Mouse (Mus musculus) CH12.LX (cell line): ENCODE results near the gene Cenpu. TPM values are rescaled to one million over a fixed set of nuclear protein-coding genes. Genes with fewer than 3 reads are reported as not detected.

Source experiments
- DNase-seq: peaks from one replicate; pipeline ENCODE4 v3.0.0-alpha.2; 2013; ENCODE audit errors: extremely low read depth
- H3K27ac ChIP-seq: 2 replicates; pipeline ENCODE4 v1.5.1; 2012; ENCODE audit warnings: low read depth, mild to moderate bottlenecking, control low read depth, moderate library complexity; ENCODE audit not compliant: insufficient read depth
- H3K27me3 ChIP-seq: replicated peaks from 2 replicates; pipeline ENCODE3; 2012; ENCODE audit warnings: inconsistent platforms
- H3K36me3 ChIP-seq, 2 experiments: replicated peaks in 1 of 2; 2 replicates each; pipeline versions ENCODE3 to v1.6.1; 2012; ENCODE audit warnings: inconsistent platforms in 1 of 2, low read length in 1 of 2, mild to moderate bottlenecking in 1 of 2, mixed read lengths in 1 of 2, moderate library complexity in 1 of 2; ENCODE audit not compliant: control insufficient read depth in 1 of 2, insufficient read depth in 1 of 2
- H3K4me1 ChIP-seq, 2 experiments: 2 replicates each; pipeline ENCODE4 v1.6.1; 2012; ENCODE audit warnings: inconsistent platforms in 1 of 2, moderate library complexity in 1 of 2; ENCODE audit not compliant: insufficient read depth in 2 of 2, control insufficient read depth in 1 of 2
- H3K4me2 ChIP-seq: 2 replicates; pipeline ENCODE4 v1.6.1; 2012; ENCODE audit warnings: low read depth, mild to moderate bottlenecking, control low read depth; ENCODE audit not compliant: poor library complexity, insufficient read depth, severe bottlenecking
- H3K4me3 ChIP-seq, 3 experiments: fragments of 150-350 bp in 1 of 3; sonication (generic) in 1 of 3; replicated peaks in 1 of 3; 2 replicates each; pipeline versions ENCODE3 to v1.5.1; 2011 to 2012; ENCODE audit warnings: low read depth in 2 of 3, low read length in 2 of 3, mild to moderate bottlenecking in 2 of 3, moderate library complexity in 2 of 3, control low read depth in 1 of 3, improper control_type of control experiment in 1 of 3, inconsistent platforms in 1 of 3, mixed read lengths in 1 of 3; ENCODE audit not compliant: poor library complexity in 1 of 3
- H3K79me2 ChIP-seq: replicated peaks from 2 replicates; pipeline ENCODE4 v1.6.1; 2012; ENCODE audit warnings: mild to moderate bottlenecking, moderate library complexity; ENCODE audit not compliant: control insufficient read depth, poor library complexity, insufficient read depth, severe bottlenecking; ENCODE audit errors: extremely low read depth
- H3K9ac ChIP-seq: 2 replicates; pipeline ENCODE4 v1.6.1; 2012; ENCODE audit warnings: low read depth, mild to moderate bottlenecking, control low read depth, moderate library complexity; ENCODE audit not compliant: insufficient read depth
- H3K9me3 ChIP-seq: replicated peaks from 2 replicates; pipeline ENCODE3; 2012; ENCODE audit warnings: low read length, inconsistent platforms, mixed read lengths
- BHLHE40 ChIP-seq: IDR thresholded peaks from 2 replicates; pipeline ENCODE4 v1.6.1; 2011; ENCODE audit warnings: mild to moderate bottlenecking, low read depth, low read length, improper control_type of control experiment
- CHD1 ChIP-seq: IDR thresholded peaks from 2 replicates; pipeline ENCODE4 v1.6.1; 2012; ENCODE audit warnings: low read depth, low read length, improper control_type of control experiment, inconsistent platforms
- CHD2 ChIP-seq: IDR thresholded peaks from 2 replicates; pipeline ENCODE4 v1.6.1; 2011; ENCODE audit warnings: low read length, improper control_type of control experiment
- CTCF ChIP-seq, 2 experiments: IDR thresholded peaks in 1 of 2; conservative IDR thresholded peaks in 1 of 2; 2 replicates each; pipeline ENCODE4 v1.5.1; 2011 to 2012; ENCODE audit warnings: low read depth in 2 of 2, low read length in 2 of 2, improper control_type of control experiment in 1 of 2, inconsistent platforms in 1 of 2, mild to moderate bottlenecking in 1 of 2, moderate library complexity in 1 of 2
- ELF1 ChIP-seq: IDR thresholded peaks from 2 replicates; pipeline ENCODE4 v1.6.1; 2014; ENCODE audit warnings: low read depth, mild to moderate bottlenecking, inconsistent platforms, low read length, improper control_type of control experiment
- ETS1 ChIP-seq: conservative IDR thresholded peaks from 2 replicates; pipeline ENCODE4 v1.6.1; 2012; ENCODE audit warnings: low read depth, mild to moderate bottlenecking, inconsistent platforms, low read length, improper control_type of control experiment, moderate library complexity
- HCFC1 ChIP-seq: IDR thresholded peaks from 2 replicates; pipeline ENCODE4 v1.6.1; 2012; ENCODE audit warnings: low read depth, mild to moderate bottlenecking, inconsistent platforms, low read length, improper control_type of control experiment
- KAT2A ChIP-seq: IDR thresholded peaks from 2 replicates; pipeline ENCODE4 v1.6.1; 2012; ENCODE audit warnings: low read length, improper control_type of control experiment, inconsistent platforms; ENCODE audit not compliant: insufficient replicate concordance
- MYC ChIP-seq: IDR thresholded peaks from 2 replicates; pipeline ENCODE4 v1.6.1; 2011; ENCODE audit warnings: low read depth, mild to moderate bottlenecking, improper control_type of control experiment, low read length
- NRF1 ChIP-seq: IDR thresholded peaks from 2 replicates; pipeline ENCODE4 v1.6.1; 2014; ENCODE audit warnings: low read depth, mild to moderate bottlenecking, inconsistent platforms, low read length, improper control_type of control experiment, moderate library complexity
- PAX5 ChIP-seq: IDR thresholded peaks from 2 replicates; pipeline ENCODE4 v1.6.1; 2012; ENCODE audit warnings: low read length, inconsistent platforms, mixed read lengths
- POLR2A ChIP-seq: IDR thresholded peaks from 2 replicates; pipeline ENCODE4 v1.6.1; 2011; ENCODE audit warnings: low read depth, mild to moderate bottlenecking, improper control_type of control experiment, low read length
- POLR2AphosphoS2 ChIP-seq: IDR thresholded peaks from 2 replicates; pipeline ENCODE4 v1.6.1; 2011; ENCODE audit warnings: low read depth, low read length, improper control_type of control experiment
- SIN3A ChIP-seq: IDR thresholded peaks from 2 replicates; pipeline ENCODE4 v1.6.1; 2012; ENCODE audit warnings: low read length, improper control_type of control experiment, inconsistent platforms
- TBP ChIP-seq: conservative IDR thresholded peaks from 2 replicates; pipeline ENCODE4 v1.6.1; 2011; ENCODE audit warnings: low read depth, low read length, improper control_type of control experiment
- UBTF ChIP-seq: IDR thresholded peaks from 2 replicates; pipeline ENCODE4 v1.6.1; 2012; ENCODE audit warnings: low read depth, mild to moderate bottlenecking, inconsistent platforms, low read length, improper control_type of control experiment, moderate library complexity
- USF1 ChIP-seq: IDR thresholded peaks from 2 replicates; pipeline ENCODE4 v1.6.1; 2014; ENCODE audit warnings: low read depth, mild to moderate bottlenecking, inconsistent platforms, low read length, improper control_type of control experiment
- ZC3H11A ChIP-seq: IDR thresholded peaks from 2 replicates; pipeline ENCODE4 v1.6.1; 2012; ENCODE audit warnings: low read depth, mild to moderate bottlenecking, inconsistent platforms, low read length, improper control_type of control experiment
- ZKSCAN1 ChIP-seq: IDR thresholded peaks from 2 replicates; pipeline ENCODE4 v1.6.1; 2012; ENCODE audit warnings: low read depth, inconsistent platforms, low read length, improper control_type of control experiment, borderline replicate concordance
- ZMIZ1 ChIP-seq: IDR thresholded peaks from 2 replicates; pipeline ENCODE4 v1.6.1; 2012; ENCODE audit warnings: low read depth, mild to moderate bottlenecking, inconsistent platforms, low read length, improper control_type of control experiment
- ZNF384 ChIP-seq: IDR thresholded peaks from 2 replicates; pipeline ENCODE4 v1.6.1; 2012; ENCODE audit warnings: low read depth, low read length, improper control_type of control experiment, inconsistent platforms
- dilution Hi-C: fragments of 300-500 bp; cut with MboI; formaldehyde crosslinking; loops from 2 replicates; pipeline ENCODE4 v1.14.3; 2020; ENCODE audit warnings: low sequenced_read_pairs; ENCODE audit not compliant: extremely low pct_unique_long_range_greater_than_20kb, extremely low pct_ligation_motif_present
- in situ Hi-C: fragments of 300-500 bp; cut with MboI; formaldehyde crosslinking; loops from 3 replicates; pipeline ENCODE4 v1.14.3; 2019; ENCODE audit warnings: low sequenced_read_pairs, low pct_ligation_motif_present, low pct_unique_long_range_greater_than_20kb, mixed read lengths
- polyA plus RNA-seq: library from polyadenylated mRNA; unstranded; fragments of >175 nt; gene quantifications from 2 replicates; pipeline ENCODE4 v1.2.1, GENCODE M21; 2012; ENCODE audit warnings: low read depth; ENCODE audit not compliant: insufficient read length
- total RNA-seq, 2 experiments: library from RNA; depleted of rRNA; stranded (reverse); fragments of 300-350 nt in 1 of 2; fragments of >200 nt in 1 of 2; gene quantifications; 2 replicates each; pipeline ENCODE4 v1.2.3; 2012 to 2014

The Cenpu gene
- total and polyA plus RNA-seq, 3 experiments, result 7.8 to 27.7 (median 26.8) TPM

DNA sequence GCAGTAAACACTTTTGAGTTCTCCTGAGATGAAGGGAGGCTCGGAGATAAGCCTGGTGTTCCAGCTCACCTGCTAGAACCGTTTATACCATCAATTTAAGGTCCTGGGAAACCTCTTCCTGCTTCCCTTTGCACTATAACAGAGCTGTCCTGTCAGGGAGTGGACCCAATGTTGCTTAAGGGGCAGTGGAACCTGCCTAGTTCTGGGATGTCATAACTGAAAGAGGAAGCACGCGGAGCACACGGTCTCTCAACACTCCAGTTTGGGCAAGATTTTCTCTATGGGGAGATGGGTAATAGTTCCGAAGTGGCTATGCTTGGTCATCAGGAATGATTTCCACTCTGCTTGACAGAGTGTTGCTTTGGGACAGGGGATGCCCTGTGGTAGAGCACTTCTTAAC lies 31.2 kb upstream of the Cenpu start:
- no peak for DNase-seq
- dilution Hi-C loops, result no loop called here
- no peaks in the 10 kb centered on the region for H3K4me1 ChIP-seq
- H3K79me2 ChIP-seq, result no peaks in the 10 kb centered on the region
- in situ Hi-C loops, result no loop called here
- H3K4me2 ChIP-seq, result no peak overlapping the region
- TF ChIP-seq ZMIZ1, result no peak
- no peak for TF ChIP-seq UBTF
- no peak for TF ChIP-seq ZC3H11A
- TF ChIP-seq, all 38 proteins: peak for 0
- Histone ChIP-seq H3K27ac (no peak overlapping the region), H3K27me3 (no peaks in the 10 kb centered on the region), H3K36me3 (peaks cover 8 to 78% of the 10 kb centered on the region in 2 experiments), H3K4me3 (no peak overlapping the region), H3K9me3 (no peaks in the 10 kb centered on the region), H3K9ac (no peak overlapping the region)

DNA sequence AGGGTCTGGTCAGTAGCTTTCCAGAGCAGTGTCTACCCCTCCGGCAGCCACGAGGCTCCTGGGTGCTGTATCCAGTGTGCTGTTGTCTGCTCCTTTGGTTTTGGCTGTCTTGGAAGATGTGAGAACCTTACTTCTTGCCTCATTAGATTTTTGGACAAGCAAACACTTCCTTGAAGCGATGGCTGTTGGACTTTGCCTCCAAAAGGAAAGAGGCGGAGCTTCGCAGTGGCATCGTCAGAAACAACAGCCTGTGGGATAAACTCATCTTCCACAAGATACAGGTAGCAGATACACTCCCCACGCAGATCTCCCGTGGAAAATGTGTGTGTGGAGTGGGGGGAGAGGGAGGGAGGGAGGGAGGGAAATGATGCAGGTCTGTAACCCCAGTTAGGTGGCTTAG lies 25.7 kb upstream of the Cenpu start:
- Histone ChIP-seq H3K4me1 (no peaks in the 10 kb centered on the region), H3K36me3 (peaks cover 4 to 88% of the 10 kb centered on the region in 2 experiments), H3K4me2 (no peak overlapping the region), H3K4me3 (no peak overlapping the region), H3K79me2 (no peaks in the 10 kb centered on the region), H3K9ac (no peak overlapping the region), H3K27ac (no peak overlapping the region), H3K9me3 (no peaks in the 10 kb centered on the region), H3K27me3 (no peaks in the 10 kb centered on the region)
- in situ Hi-C loops, result no loop called here
- DNase-seq, result no peak
- dilution Hi-C loops, result no loop called here
- TF ChIP-seq PAX5 (no peak), KAT2A (no peak), CHD2 (no peak), ETS1 (no peak), CTCF (conservative IDR thresholded peaks at IDR 0.05 in 1 of 2, IDR thresholded peaks at IDR 0.05 in 1 of 2; ENCODE audit: low read depth in 2 of 2, low read length in 2 of 2) (no peak), ELF1 (no peak), POLR2AphosphoS2 (no peak), MYC (no peak), CHD1 (no peak), POLR2A (no peak), USF1 (no peak), HCFC1 (no peak), TBP (no peak), ZMIZ1 (no peak), BHLHE40 (no peak), NRF1 (no peak), ZKSCAN1 (no peak), ZNF384 (no peak), SIN3A (no peak)
